Mouse (Mus musculus): ENCODE results near the gene Pus10. TPM values are rescaled to one million over a fixed set of nuclear protein-coding genes. Genes with fewer than 3 reads are reported as not detected.

The Pus10 gene
- polyA plus RNA-seq, 1 experiment: 1.5 TPM

- Histone ChIP-seq H3K27me3 (ENCODE audit: control insufficient read depth, insufficient read depth, low read length) (no peaks in the 10 kb centered on the region), H3K4me1 (ENCODE audit: control insufficient read depth, insufficient read depth, insufficient read length) (no peaks in the 10 kb centered on the region), H3K36me3 (ENCODE audit: control insufficient read depth, insufficient read depth, low read length) (peaks cover 26% of the 10 kb centered on the region), H3K4me3 (ENCODE audit: extremely low read depth, insufficient read depth, insufficient read length) (no peak overlapping the region), H3K27ac (ENCODE audit: insufficient read depth, low read length) (no peak overlapping the region)
- 92% methylated on average over 3 of the region's 3 CpGs for WGBS
- TF ChIP-seq POLR2A (IDR thresholded peaks at IDR 0.05; ENCODE audit: low read depth, low read length): no peak
- TF ChIP-seq CTCF (IDR thresholded peaks at IDR 0.05; ENCODE audit: extremely low read depth, insufficient read depth, insufficient read length, insufficient replicate concordance): no peak
- DNase-seq (ENCODE audit: low read depth in 1 of 2, low spot score in 2 of 2): no peak
Measured at GRCm38 (mm10) chr11:23712299-23712698, 46.8 kb downstream of the Pus10 start.

GRCm38 (mm10) chr11:23718856-23719255 lies 53.4 kb downstream of the Pus10 start:
- WGBS: 86% methylated on average over 2 of the region's 2 CpGs
- H3K4me3 ChIP-seq (ENCODE audit: extremely low read depth, insufficient read depth, insufficient read length): no peak overlapping the region

DNA sequence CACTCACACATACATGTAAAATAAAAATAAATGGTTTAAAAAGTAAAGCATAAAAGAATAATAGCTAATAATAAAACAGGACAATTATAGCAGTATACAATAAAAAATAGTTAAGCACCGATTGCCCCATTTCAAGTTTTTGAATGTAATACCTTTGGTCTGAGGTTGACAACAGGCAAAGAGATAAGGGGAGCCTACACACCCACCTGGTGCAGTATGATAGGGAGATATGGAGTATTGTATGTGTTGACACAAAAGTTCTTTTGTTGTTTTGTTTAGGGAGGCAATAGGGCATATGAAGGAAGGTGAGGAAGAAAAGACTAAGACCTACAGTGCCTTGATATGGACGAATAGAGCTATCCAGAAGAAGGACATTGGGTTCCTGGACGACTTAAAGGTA lies 54.4 kb downstream of the Pus10 start:
- 90% methylated on average over 3 of the region's 3 CpGs for WGBS
- no peak overlapping the region for H3K27ac ChIP-seq (ENCODE audit: insufficient read depth, low read length)
- no peak overlapping the region for H3K4me3 ChIP-seq (ENCODE audit: extremely low read depth, insufficient read depth, insufficient read length)
- no peaks in the 10 kb centered on the region for H3K27me3 ChIP-seq (ENCODE audit: control insufficient read depth, insufficient read depth, low read length)
- DNase-seq (ENCODE audit: low read depth in 1 of 2, low spot score in 2 of 2): no peak
- H3K4me1 ChIP-seq (ENCODE audit: control insufficient read depth, insufficient read depth, insufficient read length): no peaks in the 10 kb centered on the region
- peaks cover 20% of the 10 kb centered on the region for H3K36me3 ChIP-seq (ENCODE audit: control insufficient read depth, insufficient read depth, low read length)
- TF ChIP-seq POLR2A (IDR thresholded peaks at IDR 0.05; ENCODE audit: low read depth, low read length) (no peak), CTCF (IDR thresholded peaks at IDR 0.05; ENCODE audit: extremely low read depth, insufficient read depth, insufficient read length, insufficient replicate concordance) (no peak)

More at GRCm38 (mm10) chr11:23718856-23719255, 53.4 kb downstream of the Pus10 start:
- no peak for TF ChIP-seq CTCF (IDR thresholded peaks at IDR 0.05; ENCODE audit: extremely low read depth, insufficient read depth, insufficient read length, insufficient replicate concordance)
- TF ChIP-seq POLR2A (IDR thresholded peaks at IDR 0.05; ENCODE audit: low read depth, low read length): no peak
- H3K27ac ChIP-seq (ENCODE audit: insufficient read depth, low read length): no peak overlapping the region
- no peaks in the 10 kb centered on the region for H3K27me3 ChIP-seq (ENCODE audit: control insufficient read depth, insufficient read depth, low read length)
- H3K36me3 ChIP-seq (ENCODE audit: control insufficient read depth, insufficient read depth, low read length): peaks cover 18% of the 10 kb centered on the region
- DNase-seq (ENCODE audit: low read depth in 1 of 2, low spot score in 2 of 2): no peak
- no peaks in the 10 kb centered on the region for H3K4me1 ChIP-seq (ENCODE audit: control insufficient read depth, insufficient read depth, insufficient read length)

DNA sequence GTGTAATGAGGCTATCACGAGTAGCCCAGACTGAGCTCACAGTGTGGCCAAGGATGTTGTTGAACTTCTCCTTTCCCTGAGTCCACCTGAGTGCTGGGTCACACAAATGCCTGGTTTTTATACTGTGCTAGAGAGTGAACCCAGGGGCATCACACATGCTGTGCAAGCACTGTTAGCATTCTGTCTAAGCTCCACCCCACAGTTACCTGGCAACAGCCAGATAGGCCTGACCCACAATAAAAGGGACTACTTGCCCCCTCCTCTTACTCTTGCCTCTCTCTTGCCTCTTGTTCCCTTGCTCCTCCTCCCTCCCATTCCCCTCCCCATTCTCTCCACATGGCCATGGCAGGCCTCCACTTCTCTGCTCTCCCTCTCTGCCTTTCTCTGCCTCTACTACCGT lies 56.9 kb downstream of the Pus10 start:
- H3K36me3 ChIP-seq (ENCODE audit: control insufficient read depth, insufficient read depth, low read length): peaks cover 25% of the 10 kb centered on the region
- no peak for DNase-seq (ENCODE audit: low read depth in 1 of 2, low spot score in 2 of 2)
- H3K27ac ChIP-seq (ENCODE audit: insufficient read depth, low read length): no peak overlapping the region
- 76% methylated on average over 2 of the region's 2 CpGs for WGBS
- no peak overlapping the region for H3K4me3 ChIP-seq (ENCODE audit: extremely low read depth, insufficient read depth, insufficient read length)
- no peak for TF ChIP-seq POLR2A (IDR thresholded peaks at IDR 0.05; ENCODE audit: low read depth, low read length)
- no peak for TF ChIP-seq CTCF (IDR thresholded peaks at IDR 0.05; ENCODE audit: extremely low read depth, insufficient read depth, insufficient read length, insufficient replicate concordance)
- H3K4me1 ChIP-seq (ENCODE audit: control insufficient read depth, insufficient read depth, insufficient read length): no peaks in the 10 kb centered on the region
- H3K27me3 ChIP-seq (ENCODE audit: control insufficient read depth, insufficient read depth, low read length): no peaks in the 10 kb centered on the region

DNA sequence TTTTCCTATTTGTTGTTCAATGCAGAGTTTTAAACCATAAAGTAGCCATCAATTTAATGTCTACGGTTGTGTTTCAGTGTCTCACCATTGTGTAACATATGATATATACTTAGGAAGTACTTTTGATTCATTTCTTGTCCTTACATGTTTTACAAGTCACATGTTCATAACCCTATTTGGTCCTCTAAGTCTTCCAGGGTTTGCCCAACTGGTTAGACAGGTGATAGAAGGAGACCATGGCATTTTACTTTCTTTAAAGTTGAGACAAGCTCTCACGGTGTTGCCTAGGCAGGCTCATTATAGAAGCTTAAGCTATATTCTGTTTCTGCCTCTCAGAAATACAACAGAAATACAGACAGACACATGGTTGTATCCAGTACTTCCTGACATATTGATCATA lies 60.4 kb downstream of the Pus10 start:
- DNase-seq (ENCODE audit: low read depth in 1 of 2, low spot score in 2 of 2): no peak
- whole genome bisulfite sequencing: 97% methylated on average over 2 of the region's 2 CpGs
- Histone ChIP-seq H3K27me3 (ENCODE audit: control insufficient read depth, insufficient read depth, low read length) (no peaks in the 10 kb centered on the region), H3K4me3 (ENCODE audit: extremely low read depth, insufficient read depth, insufficient read length) (no peak overlapping the region), H3K4me1 (ENCODE audit: control insufficient read depth, insufficient read depth, insufficient read length) (no peaks in the 10 kb centered on the region; the same call in 1 of the 2 replicates), H3K27ac (ENCODE audit: insufficient read depth, low read length) (no peak overlapping the region), H3K36me3 (ENCODE audit: control insufficient read depth, insufficient read depth, low read length) (peaks cover 8% of the 10 kb centered on the region)
- TF ChIP-seq POLR2A (IDR thresholded peaks at IDR 0.05; ENCODE audit: low read depth, low read length) (no peak), CTCF (IDR thresholded peaks at IDR 0.05; ENCODE audit: extremely low read depth, insufficient read depth, insufficient read length, insufficient replicate concordance) (no peak)

GRCm38 (mm10) chr11:23726441-23726840 lies 61.0 kb downstream of the Pus10 start:
- Histone ChIP-seq H3K4me3 (ENCODE audit: extremely low read depth, insufficient read depth, insufficient read length) (no peak overlapping the region), H3K27me3 (ENCODE audit: control insufficient read depth, insufficient read depth, low read length) (no peaks in the 10 kb centered on the region), H3K36me3 (ENCODE audit: control insufficient read depth, insufficient read depth, low read length) (peaks cover 8% of the 10 kb centered on the region), H3K4me1 (ENCODE audit: control insufficient read depth, insufficient read depth, insufficient read length) (no peaks in the 10 kb centered on the region; the same call in 1 of the 2 replicates), H3K27ac (ENCODE audit: insufficient read depth, low read length) (no peak overlapping the region)
- no peak for TF ChIP-seq CTCF (IDR thresholded peaks at IDR 0.05; ENCODE audit: extremely low read depth, insufficient read depth, insufficient read length, insufficient replicate concordance)
- no peak for TF ChIP-seq POLR2A (IDR thresholded peaks at IDR 0.05; ENCODE audit: low read depth, low read length)
- WGBS: 91% methylated on average over 2 of the region's 2 CpGs
- no peak for DNase-seq (ENCODE audit: low read depth in 1 of 2, low spot score in 2 of 2)

- Histone ChIP-seq H3K27ac (ENCODE audit: insufficient read depth, low read length) (no peak overlapping the region), H3K4me1 (ENCODE audit: control insufficient read depth, insufficient read depth, insufficient read length) (no peaks in the 10 kb centered on the region; the same call in 1 of the 2 replicates), H3K4me3 (ENCODE audit: extremely low read depth, insufficient read depth, insufficient read length) (no peak overlapping the region), H3K36me3 (ENCODE audit: control insufficient read depth, insufficient read depth, low read length) (peaks cover 8% of the 10 kb centered on the region), H3K27me3 (ENCODE audit: control insufficient read depth, insufficient read depth, low read length) (no peaks in the 10 kb centered on the region)
- WGBS: 99% methylated on average over 2 of the region's 2 CpGs
- no peak for TF ChIP-seq CTCF (IDR thresholded peaks at IDR 0.05; ENCODE audit: extremely low read depth, insufficient read depth, insufficient read length, insufficient replicate concordance)
- no peak for TF ChIP-seq POLR2A (IDR thresholded peaks at IDR 0.05; ENCODE audit: low read depth, low read length)
- no peak for DNase-seq (ENCODE audit: low read depth in 1 of 2, low spot score in 2 of 2)
Measured at GRCm38 (mm10) chr11:23728186-23728585, 62.7 kb downstream of the Pus10 start.

All from spleen, adult 2 months (tissue).